Mouse (Mus musculus): Measurements from ENCODE around the gene Sulf2.

DNA sequence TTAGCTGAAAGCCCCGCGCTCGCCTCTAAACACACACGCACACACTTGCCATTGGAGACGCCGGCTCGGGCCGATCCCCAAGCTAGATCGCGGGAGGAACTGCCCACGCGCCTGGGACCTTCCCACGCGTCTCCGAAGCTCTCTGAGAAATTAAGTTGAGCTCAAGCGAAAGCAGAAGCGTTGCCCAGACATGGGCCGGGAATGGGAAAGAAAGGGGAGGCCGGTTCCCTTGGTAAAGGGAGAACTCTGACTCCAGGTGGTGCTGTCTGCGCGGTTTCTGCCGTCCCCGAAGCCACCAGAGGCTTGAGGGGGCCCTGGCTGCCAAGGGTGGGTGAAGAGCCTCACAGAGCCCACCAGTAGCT, at the start of gene Sulf2:
- TF ChIP-seq POLR2A (IDR thresholded peaks at IDR 0.05; ENCODE audit: borderline replicate concordance, control insufficient read depth, low read depth, low read length) (no peak), CTCF (IDR thresholded peaks at IDR 0.05; ENCODE audit: control insufficient read depth, insufficient read depth, low read length) (peak; percentile 43; the same call in 1 of the 2 replicates)
